Mouse (Mus musculus) midbrain, embryonic 15.5 days (tissue): ENCODE data around the gene E130309D02Rik. TPM values are rescaled to one million over a fixed set of nuclear protein-coding genes. Genes with fewer than 3 reads are reported as not detected.
A peak's percentile ranks its signal among the peaks of the same experiment; 100 is the strongest.

Experiments
- ATAC-seq: fragments of 200-750 bp; cut with Nextera tagmentation; replicated peaks from 2 replicates; pipeline ENCODE4 v1.8.0; 2017; ENCODE audit warnings: moderate TSS enrichment
- H3K27ac ChIP-seq: fragments of 300-500 bp; sonication (generic); 2 replicates; pipeline ENCODE4 v1.5.1; 2015; ENCODE audit warnings: mild to moderate bottlenecking, inconsistent platforms
- H3K27me3 ChIP-seq: fragments of 300-500 bp; sonication (generic); replicated peaks from 2 replicates; pipeline ENCODE4 v1.6.1; 2015; ENCODE audit warnings: inconsistent platforms
- H3K36me3 ChIP-seq: fragments of 300-500 bp; sonication (generic); replicated peaks from 2 replicates; pipeline ENCODE4 v1.6.1; 2015; ENCODE audit warnings: inconsistent platforms
- H3K4me1 ChIP-seq: fragments of 300-500 bp; sonication (generic); 2 replicates; pipeline ENCODE4 v1.6.1; 2015; ENCODE audit warnings: inconsistent platforms
- H3K4me2 ChIP-seq: fragments of 300-500 bp; sonication (generic); 2 replicates; pipeline ENCODE4 v1.6.1; 2015; ENCODE audit warnings: inconsistent platforms, mild to moderate bottlenecking, moderate library complexity
- H3K4me3 ChIP-seq: fragments of 300-500 bp; sonication (generic); 2 replicates; pipeline ENCODE4 v1.5.1; 2015; ENCODE audit warnings: mild to moderate bottlenecking, inconsistent platforms
- H3K9ac ChIP-seq: fragments of 300-500 bp; sonication (generic); 2 replicates; pipeline ENCODE4 v1.6.1; 2015; ENCODE audit warnings: mild to moderate bottlenecking, inconsistent platforms
- H3K9me3 ChIP-seq: fragments of 300-500 bp; sonication (generic); 2 replicates; pipeline ENCODE4 v1.6.1; 2016; ENCODE audit warnings: inconsistent platforms
- WGBS: fragments of 180-500 bp; shearing (Covaris S2); methylation state at CpG from one replicate; pipeline ENCODE4 v1.1.7; 2015; ENCODE audit warnings: mixed read lengths; 5-methylcytosine and 5-hydroxymethylcytosine counted together
- polyA plus RNA-seq: library from polyadenylated mRNA; unstranded; fragments of >200 nt; fragmentation: Nextera tagmentation; extraction: Ambion mirVana; gene quantifications from 2 replicates; pipeline ENCODE4 v1.2.1, GENCODE M21; 2015

The E130309D02Rik gene
- polyA plus RNA-seq, 1 experiment from 2014 or later = 32.2 TPM

GRCm38 (mm10) chr5:143335089-143335460 is 19.9 kb upstream of the E130309D02Rik start:
- ATAC-seq = no peak
- H3K9ac ChIP-seq = no peak overlapping the region
- no peaks in the 10 kb centered on the region for H3K9me3 ChIP-seq
- H3K27me3 ChIP-seq = no peaks in the 10 kb centered on the region; the same call in 1 of the 2 replicates
- no peak overlapping the region for H3K4me2 ChIP-seq
- H3K36me3 ChIP-seq = no peaks in the 10 kb centered on the region
- no peak overlapping the region for H3K4me3 ChIP-seq
- no peak overlapping the region for H3K27ac ChIP-seq
- peaks cover 2% of the 10 kb centered on the region for H3K4me1 ChIP-seq
- 86% methylated on average over 7 of the region's 7 CpGs for WGBS

GRCm38 (mm10) chr5:143334418-143335088 is 19.4 kb upstream of the E130309D02Rik start:
- Histone ChIP-seq H3K4me1 (peaks cover 7% of the 10 kb centered on the region), H3K9ac (no peak overlapping the region), H3K4me3 (no peak overlapping the region), H3K27me3 (no peaks in the 10 kb centered on the region; the same call in 1 of the 2 replicates), H3K9me3 (no peaks in the 10 kb centered on the region), H3K27ac (no peak overlapping the region), H3K4me2 (no peak overlapping the region), H3K36me3 (no peaks in the 10 kb centered on the region)
- ATAC-seq = no peak
- 70% methylated on average over 14 of the region's 14 CpGs for WGBS

- peak overlapping the region; percentile 18; the same call in 1 of the 2 replicates for H3K9ac ChIP-seq
- H3K36me3 ChIP-seq = no peaks in the 10 kb centered on the region
- H3K4me2 ChIP-seq = no peak overlapping the region
- H3K27me3 ChIP-seq = no peaks in the 10 kb centered on the region; the same call in 1 of the 2 replicates
- no peak for ATAC-seq
- no peak overlapping the region for H3K27ac ChIP-seq
- peaks cover 7% of the 10 kb centered on the region for H3K4me1 ChIP-seq
- WGBS = 16% methylated on average over 5 of the region's 5 CpGs
- H3K4me3 ChIP-seq = no peak overlapping the region
- no peaks in the 10 kb centered on the region for H3K9me3 ChIP-seq
Measured at GRCm38 (mm10) chr5:143333872-143334271, 18.7 kb upstream of the E130309D02Rik start.

GRCm38 (mm10) chr5:143328690-143329495 is 13.7 kb upstream of the E130309D02Rik start, which contains the start of gene Zdhhc4:
Gene Zdhhc4, minus strand, starts transcription at chr5:143329256.
- Histone ChIP-seq H3K27ac (peak within 1 kb of the TSS; percentile 80), H3K4me1 (peaks cover 20% of the 10 kb centered on the region), H3K4me3 (peak within 1 kb of the TSS; percentile 78), H3K27me3 (no peaks in the 10 kb centered on the region), H3K4me2 (peak within 1 kb of the TSS; percentile 83), H3K9me3 (no peaks in the 10 kb centered on the region), H3K9ac (peak within 1 kb of the TSS; percentile 60), H3K36me3 (peaks cover 15% of the 10 kb centered on the region)
- peak; percentile 79 for ATAC-seq
- WGBS = under 1% methylated on average over 57 of the region's 57 CpGs

- Histone ChIP-seq H3K36me3 (peaks cover 28% of the 10 kb centered on the region; the same call in 1 of the 2 replicates), H3K9ac (no peak overlapping the region), H3K4me2 (no peak overlapping the region), H3K4me1 (peaks cover 18% of the 10 kb centered on the region), H3K4me3 (no peak overlapping the region), H3K27ac (no peak overlapping the region), H3K9me3 (no peaks in the 10 kb centered on the region), H3K27me3 (no peaks in the 10 kb centered on the region)
- 87% methylated on average over 8 of the region's 8 CpGs for WGBS
- ATAC-seq = no peak
Measured at GRCm38 (mm10) chr5:143317288-143317610, 2.1 kb upstream of the E130309D02Rik start.

GRCm38 (mm10) chr5:143316605-143317287 is 1.6 kb upstream of the E130309D02Rik start:
- Histone ChIP-seq H3K4me3 (no peak overlapping the region), H3K27me3 (no peaks in the 10 kb centered on the region), H3K27ac (no peak overlapping the region), H3K4me2 (no peak overlapping the region), H3K4me1 (peaks cover 21% of the 10 kb centered on the region), H3K9ac (no peak overlapping the region), H3K9me3 (no peaks in the 10 kb centered on the region), H3K36me3 (peaks cover 32% of the 10 kb centered on the region; the same call in 1 of the 2 replicates)
- ATAC-seq = no peak
- 89% methylated on average over 5 of the region's 5 CpGs for WGBS

- ATAC-seq = peak; percentile 48
- Histone ChIP-seq H3K27me3 (no peaks in the 10 kb centered on the region), H3K4me3 (peak overlapping the region; percentile 96), H3K36me3 (peaks cover 42% of the 10 kb centered on the region; the same call in 1 of the 2 replicates), H3K4me1 (peaks cover 30% of the 10 kb centered on the region), H3K9ac (no peak overlapping the region; the same call in 1 of the 2 replicates), H3K27ac (peak overlapping the region; percentile 99; the same call in 1 of the 2 replicates), H3K4me2 (peak overlapping the region; percentile 88), H3K9me3 (no peaks in the 10 kb centered on the region)
- WGBS = 12% methylated on average over 8 of the region's 8 CpGs
Measured at GRCm38 (mm10) chr5:143315514-143315888, 341 bp upstream of the E130309D02Rik start.

GRCm38 (mm10) chr5:143314183-143314729 is 904 bp downstream of the E130309D02Rik start:
- peak; percentile 16; the same call in 1 of the 2 replicates for ATAC-seq
- H3K36me3 ChIP-seq = peaks cover 36% of the 10 kb centered on the region; the same call in 1 of the 2 replicates
- peak overlapping the region; percentile 99 for H3K27ac ChIP-seq
- no peaks in the 10 kb centered on the region for H3K27me3 ChIP-seq
- 1% methylated on average over 16 of the region's 16 CpGs for WGBS
- peak overlapping the region; percentile 96 for H3K4me3 ChIP-seq
- no peaks in the 10 kb centered on the region for H3K9me3 ChIP-seq
- peak overlapping the region; percentile 98 for H3K9ac ChIP-seq
- peaks cover 30% of the 10 kb centered on the region for H3K4me1 ChIP-seq
- peak overlapping the region; percentile 88 for H3K4me2 ChIP-seq

GRCm38 (mm10) chr5:143311886-143312285 is 3.3 kb downstream of the E130309D02Rik start:
- no peak for ATAC-seq
- H3K9ac ChIP-seq = no peak overlapping the region
- no peak overlapping the region for H3K27ac ChIP-seq
- H3K4me2 ChIP-seq = peak overlapping the region; percentile 0; the same call in 1 of the 2 replicates
- peaks cover 30% of the 10 kb centered on the region for H3K4me1 ChIP-seq
- no peak overlapping the region for H3K4me3 ChIP-seq
- H3K9me3 ChIP-seq = no peaks in the 10 kb centered on the region
- H3K27me3 ChIP-seq = no peaks in the 10 kb centered on the region
- 68% methylated on average over 8 of the region's 8 CpGs for WGBS
- peaks cover 29% of the 10 kb centered on the region; the same call in 1 of the 2 replicates for H3K36me3 ChIP-seq

- H3K9ac ChIP-seq = no peak overlapping the region
- ATAC-seq = no peak
- peaks cover 39% of the 10 kb centered on the region for H3K36me3 ChIP-seq
- H3K4me3 ChIP-seq = no peak overlapping the region
- H3K27me3 ChIP-seq = no peaks in the 10 kb centered on the region
- H3K9me3 ChIP-seq = no peaks in the 10 kb centered on the region
- H3K4me1 ChIP-seq = peaks cover 30% of the 10 kb centered on the region
- no peak overlapping the region for H3K27ac ChIP-seq
- no peak overlapping the region for H3K4me2 ChIP-seq
- WGBS = 95% methylated on average over 7 of the region's 7 CpGs
Measured at GRCm38 (mm10) chr5:143309916-143310315, 5.2 kb downstream of the E130309D02Rik start.

- Histone ChIP-seq H3K36me3 (peaks cover 39% of the 10 kb centered on the region), H3K4me1 (peaks cover 27% of the 10 kb centered on the region), H3K27ac (no peak overlapping the region), H3K4me3 (no peak overlapping the region), H3K4me2 (no peak overlapping the region), H3K27me3 (no peaks in the 10 kb centered on the region), H3K9me3 (no peaks in the 10 kb centered on the region), H3K9ac (no peak overlapping the region)
- WGBS = 93% methylated on average over 5 of the region's 5 CpGs
- ATAC-seq = no peak
Measured at GRCm38 (mm10) chr5:143308825-143309224, 6.3 kb downstream of the E130309D02Rik start.

- H3K4me3 ChIP-seq = no peak overlapping the region
- 85% methylated on average over 7 of the region's 7 CpGs for WGBS
- peaks cover 4% of the 10 kb centered on the region; the same call in 1 of the 2 replicates for H3K4me1 ChIP-seq
- H3K36me3 ChIP-seq = peaks cover 46% of the 10 kb centered on the region
- no peaks in the 10 kb centered on the region for H3K27me3 ChIP-seq
- no peak overlapping the region for H3K9ac ChIP-seq
- no peaks in the 10 kb centered on the region for H3K9me3 ChIP-seq
- no peak overlapping the region for H3K4me2 ChIP-seq
- ATAC-seq = no peak
- H3K27ac ChIP-seq = no peak overlapping the region
Measured at GRCm38 (mm10) chr5:143304251-143304650, 10.9 kb downstream of the E130309D02Rik start.
